Comparison of ENCODE assay signal across 7 mouse cellular contexts in genomic region chr3:131347831-131348578, GRCm38 (mm10). TPM values are rescaled to one million over a fixed set of nuclear protein-coding genes. Genes with fewer than 3 reads are reported as not detected.
DNase-seq lines count a peak whose midpoint lies in the region; ATAC-seq and TF ChIP-seq lines count a peak whose summit lies in the region.

No protein-coding gene starts in this region.

- no peaks in the 10 kb centered on the region for H3K27me3 ChIP-seq in lung, embryonic 14.5 days (ENCODE audit: insufficient read depth, low read length)
- H3K27me3 ChIP-seq in embryonic facial prominence, embryonic 11.5 days (ENCODE audit: control insufficient read depth, insufficient read depth, low read length) = no peaks in the 10 kb centered on the region
- H3K27me3 ChIP-seq in liver, postnatal 0 days (ENCODE audit: insufficient read depth, low read length) = no peaks in the 10 kb centered on the region

- no peaks in the 10 kb centered on the region for H3K9me3 ChIP-seq in lung, embryonic 14.5 days (ENCODE audit: low read depth, low read length)
- H3K9me3 ChIP-seq in embryonic facial prominence, embryonic 11.5 days (replicated peaks; ENCODE audit: control insufficient read depth, low read length) = no peaks in the 10 kb centered on the region
- no peaks in the 10 kb centered on the region for H3K9me3 ChIP-seq in liver, postnatal 0 days (ENCODE audit: low read length)

- no peak overlapping the region for H3K9ac ChIP-seq in lung, embryonic 14.5 days
- no peak overlapping the region for H3K9ac ChIP-seq in embryonic facial prominence, embryonic 11.5 days (replicated peaks; ENCODE audit: low read length)
- no peak overlapping the region for H3K9ac ChIP-seq in liver, postnatal 0 days (replicated peaks)

- no peak for TF ChIP-seq EP300 in liver, postnatal 0 days (IDR thresholded peaks at IDR 0.05; ENCODE audit: low read depth)

- TF ChIP-seq CTCF in lung, embryonic 14.5 days (IDR thresholded peaks at IDR 0.05; ENCODE audit: low read depth) = peak; percentile 80
- TF ChIP-seq CTCF in liver, postnatal 0 days (IDR thresholded peaks at IDR 0.05; ENCODE audit: low read depth) = peak; percentile 84

- intact Hi-C loops in left cerebral cortex, postnatal 25 days (cut with DNase I) = no loop called here

- H3K4me1 ChIP-seq in lung, embryonic 14.5 days (ENCODE audit: insufficient read depth) = no peaks in the 10 kb centered on the region
- H3K4me1 ChIP-seq in embryonic facial prominence, embryonic 11.5 days (ENCODE audit: control insufficient read depth, insufficient read depth, low read length) = no peaks in the 10 kb centered on the region
- H3K4me1 ChIP-seq in liver, postnatal 0 days (ENCODE audit: insufficient read depth) = peaks cover 3% of the 10 kb centered on the region; the same call in 1 of the 2 replicates

- DNase-seq in lung, embryonic 14.5 days = peak; percentile 72
- DNase-seq in lung, adult 18-20 months = no peak
- peak; percentile 72 for DNase-seq in ZHBTc4 (ENCODE audit: low read depth, low spot score)
- peak; percentile 54 for DNase-seq in embryonic facial prominence, embryonic 11.5 days (ENCODE audit: low spot score)
- DNase-seq in liver, postnatal 0 days = peak; percentile 52
- DNase-seq in right cerebral cortex, postnatal 36 days (ENCODE audit: low spot score in 2 of 2) = no peak
- DNase-seq in left cerebral cortex, postnatal 25 days (ENCODE audit: low spot score in 2 of 2) = no peak

- no peak overlapping the region for H3K27ac ChIP-seq in lung, embryonic 14.5 days (ENCODE audit: low read depth)
- H3K27ac ChIP-seq in embryonic facial prominence, embryonic 11.5 days (replicated peaks; ENCODE audit: low read depth, low read length) = no peak overlapping the region
- H3K27ac ChIP-seq in liver, postnatal 0 days (ENCODE audit: low read depth) = peak overlapping the region; percentile 18; the same call in 1 of the 2 replicates

- no peak overlapping the region for H3K4me2 ChIP-seq in lung, embryonic 14.5 days
- H3K4me2 ChIP-seq in embryonic facial prominence, embryonic 11.5 days (ENCODE audit: low read depth, low read length) = no peak overlapping the region
- no peak overlapping the region for H3K4me2 ChIP-seq in liver, postnatal 0 days (ENCODE audit: low read depth, low read length)

- ATAC-seq in lung, embryonic 14.5 days (ENCODE audit: insufficient read depth) = no peak
- no peak for ATAC-seq in embryonic facial prominence, embryonic 11.5 days (replicated peaks; ENCODE audit: insufficient number of reproducible peaks, low FRiP score, low TSS enrichment, low read depth)
- peak; percentile 56; the same call in 1 of the 2 replicates for ATAC-seq in liver, postnatal 0 days

- H3K4me3 ChIP-seq in lung, embryonic 14.5 days (ENCODE audit: low read depth, low read length) = no peak overlapping the region
- H3K4me3 ChIP-seq in embryonic facial prominence, embryonic 11.5 days (ENCODE audit: low read depth, low read length) = no peak overlapping the region
- H3K4me3 ChIP-seq in liver, postnatal 0 days (ENCODE audit: low read depth, low read length) = no peak overlapping the region

- no peaks in the 10 kb centered on the region for H3K36me3 ChIP-seq in lung, embryonic 14.5 days (ENCODE audit: insufficient read depth)
- no peaks in the 10 kb centered on the region for H3K36me3 ChIP-seq in embryonic facial prominence, embryonic 11.5 days (replicated peaks; ENCODE audit: control insufficient read depth, insufficient read depth, low read depth, low read length)
- H3K36me3 ChIP-seq in liver, postnatal 0 days (replicated peaks; ENCODE audit: insufficient read depth, low read length) = no peaks in the 10 kb centered on the region

- 43% methylated on average over 6 of the region's 6 CpGs for WGBS in lung, embryonic 14.5 days
- 61% methylated on average over 6 of the region's 6 CpGs for WGBS in embryonic facial prominence, embryonic 11.5 days
- 46% methylated on average over 6 of the region's 6 CpGs for WGBS in liver, postnatal 0 days (ENCODE audit: insufficient replicate concordance)

RNA-seq across cellular contexts. Expression of gene Cyp2u1, which starts 45.0 kb away (rescaled TPM):
- 1.9 TPM in 2 replicates for polyA plus RNA-seq in lung, embryonic 14.5 days (2014; fragmentation: Nextera tagmentation; extraction: Ambion mirVana)
- 1.4 and 2.4 TPM in 2 replicates for polyA plus RNA-seq in embryonic facial prominence, embryonic 11.5 days (2014; fragmentation: Nextera tagmentation; extraction: Ambion mirVana)
- 1.2 and 1.4 TPM in 2 replicates for polyA plus RNA-seq in liver, postnatal 0 days (2015; fragmentation: Nextera tagmentation; extraction: Ambion mirVana)
- 10 to 100 TPM; 14.8 to 18.5 TPM for total RNA-seq in left cerebral cortex, postnatal 25 days (2021)

Comparison
In these comparisons a context has a peak if more than half of its experiments do, and no peak if none do; other contexts are left out.
1. DNase-seq: peak in lung, embryonic 14.5 days (single experiment), ZHBTc4 (single experiment), embryonic facial prominence, embryonic 11.5 days (single experiment) and liver, postnatal 0 days (single experiment); none in lung, adult 18-20 months (0 of 2), right cerebral cortex, postnatal 36 days (0 of 2) and left cerebral cortex, postnatal 25 days (0 of 2).